Mouse (Mus musculus): ENCODE data around the gene Ywhah. TPM values are rescaled to one million over a fixed set of nuclear protein-coding genes. Genes with fewer than 3 reads are reported as not detected.

Gene Ywhah
- 943 and 1,074 TPM in 2 replicates for polyA plus RNA-seq (2015; fragmentation: Nextera tagmentation; extraction: Ambion mirVana)

DNA sequence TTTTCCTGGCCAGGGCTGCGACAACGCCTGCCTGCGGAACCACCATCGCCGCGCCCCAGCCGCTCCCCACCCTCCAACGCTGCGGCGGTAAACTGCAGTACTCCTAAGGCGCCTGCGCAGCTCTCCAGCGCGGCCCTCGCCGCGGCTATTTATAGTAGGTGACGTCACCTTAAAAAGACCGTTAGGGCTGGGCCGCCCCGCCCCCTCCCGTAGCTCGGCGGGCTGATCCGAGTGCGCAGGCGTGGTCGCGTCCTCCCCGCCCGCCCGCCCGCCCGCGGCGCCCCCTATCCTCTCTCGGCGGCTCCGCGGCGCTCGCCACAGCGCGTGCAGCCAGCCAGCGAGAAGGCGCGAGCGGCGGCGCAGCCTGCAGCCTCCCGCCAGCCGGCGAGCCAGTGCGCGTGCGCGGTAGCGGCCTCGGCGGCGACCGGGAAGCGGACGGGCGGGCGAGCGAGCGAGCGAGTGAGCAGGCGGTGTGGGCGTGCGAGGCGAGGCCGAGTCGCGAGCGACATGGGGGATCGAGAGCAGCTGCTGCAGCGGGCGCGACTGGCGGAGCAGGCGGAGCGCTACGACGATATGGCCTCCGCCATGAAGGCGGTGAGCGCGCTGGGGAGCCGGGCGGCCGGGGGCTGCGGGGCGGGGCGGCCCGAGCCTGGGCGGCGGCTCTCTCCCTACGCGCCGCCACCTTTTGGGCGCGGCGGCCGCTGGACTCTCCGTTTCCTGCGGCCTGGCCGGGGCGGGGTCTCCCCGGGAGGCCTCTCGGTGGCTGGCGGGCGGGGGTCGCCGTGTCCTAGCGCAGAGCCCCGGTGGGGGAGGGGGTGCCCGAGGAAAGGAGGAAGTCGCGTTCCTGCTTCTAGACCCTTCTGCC, at the start of gene Ywhah:
Gene Ywhah (plus strand): TSS at position 256 of the 865 bp plus-strand sequence.
- H3K4me3 ChIP-seq (ENCODE audit: low read length): peak within 1 kb of the TSS; percentile 78
- H3K9me3 ChIP-seq (ENCODE audit: control insufficient read depth, low read length): no peaks in the 10 kb centered on the region
- H3K4me1 ChIP-seq (ENCODE audit: control insufficient read depth, insufficient read depth, low read depth, low read length): peaks cover 36% of the 10 kb centered on the region
- H3K27me3 ChIP-seq (replicated peaks; ENCODE audit: control insufficient read depth, insufficient read depth, low read length): no peaks in the 10 kb centered on the region
- H3K27ac ChIP-seq (ENCODE audit: low read depth, low read length): peak within 1 kb of the TSS; percentile 100
- peak; percentile 97 for ATAC-seq
- H3K4me2 ChIP-seq (ENCODE audit: low read length): peak within 1 kb of the TSS; percentile 90
- under 1% methylated on average over 93 of the region's 121 CpGs for WGBS
- peak within 1 kb of the TSS; percentile 97 for H3K9ac ChIP-seq (ENCODE audit: low read depth, low read length)
- H3K36me3 ChIP-seq (ENCODE audit: control insufficient read depth, insufficient read depth, low read length): peaks cover 2% of the 10 kb centered on the region; the same call in 1 of the 2 replicates

DNA sequence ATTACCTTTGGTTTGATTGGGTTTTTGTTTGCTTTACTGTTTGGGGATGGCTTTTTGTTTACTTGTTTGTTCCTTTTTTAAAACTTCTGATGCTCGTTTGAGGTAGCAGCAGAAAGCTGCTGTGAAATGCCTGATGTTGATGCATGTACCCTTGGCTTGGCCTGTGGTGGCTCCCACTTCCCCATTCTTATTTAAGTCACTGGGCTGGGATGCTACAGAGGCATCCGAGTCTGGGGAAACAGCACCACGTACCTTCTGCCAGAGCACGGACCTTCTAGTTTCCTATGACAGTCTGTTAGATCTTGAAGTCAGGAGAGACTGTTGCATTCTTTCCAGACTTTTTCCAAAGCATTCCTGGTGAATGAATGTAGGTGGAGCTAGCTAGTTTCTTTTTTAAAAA, 42.1 kb upstream of the Ywhah start:
- no peaks in the 10 kb centered on the region for H3K4me1 ChIP-seq (ENCODE audit: control insufficient read depth, insufficient read depth, low read depth, low read length)
- H3K4me3 ChIP-seq (ENCODE audit: low read length): no peak overlapping the region
- WGBS: 92% methylated on average over 4 of the region's 4 CpGs
- no peaks in the 10 kb centered on the region for H3K27me3 ChIP-seq (replicated peaks; ENCODE audit: control insufficient read depth, insufficient read depth, low read length)
- H3K9me3 ChIP-seq (ENCODE audit: control insufficient read depth, low read length): no peaks in the 10 kb centered on the region
- no peak for ATAC-seq
- H3K27ac ChIP-seq (ENCODE audit: low read depth, low read length): no peak overlapping the region
- 0 out of 2 replicates have a peak, but pooled peaks cover 3% of the 10 kb centered on the region for H3K36me3 ChIP-seq (ENCODE audit: control insufficient read depth, insufficient read depth, low read length)
- H3K9ac ChIP-seq (ENCODE audit: low read depth, low read length): no peak overlapping the region
- no peak overlapping the region for H3K4me2 ChIP-seq (ENCODE audit: low read length)

DNA sequence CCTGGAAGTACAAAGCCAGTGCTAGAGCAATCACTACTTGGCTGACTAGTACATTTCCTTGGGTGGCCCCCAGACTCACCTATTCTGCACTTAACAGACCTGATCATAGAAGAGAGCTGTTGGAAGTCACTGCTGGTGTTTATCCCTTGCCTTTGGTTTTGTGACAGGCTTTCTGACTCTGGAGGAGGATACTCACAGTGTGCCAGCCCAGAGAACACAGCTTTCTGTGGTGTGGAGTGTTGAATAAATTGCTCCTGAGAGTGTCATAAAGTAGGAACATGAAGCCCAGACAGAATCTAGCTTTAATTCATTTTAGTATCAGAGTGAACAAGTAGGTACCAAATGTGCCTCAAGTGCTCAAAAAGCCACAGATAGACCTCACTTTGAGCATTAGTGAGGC, 41.4 kb upstream of the Ywhah start:
- Histone ChIP-seq H3K4me3 (ENCODE audit: low read length) (no peak overlapping the region), H3K9ac (ENCODE audit: low read depth, low read length) (no peak overlapping the region), H3K27ac (ENCODE audit: low read depth, low read length) (no peak overlapping the region), H3K4me1 (ENCODE audit: control insufficient read depth, insufficient read depth, low read depth, low read length) (no peaks in the 10 kb centered on the region), H3K4me2 (ENCODE audit: low read length) (no peak overlapping the region), H3K9me3 (ENCODE audit: control insufficient read depth, low read length) (no peaks in the 10 kb centered on the region), H3K27me3 (replicated peaks; ENCODE audit: control insufficient read depth, insufficient read depth, low read length) (no peaks in the 10 kb centered on the region), H3K36me3 (ENCODE audit: control insufficient read depth, insufficient read depth, low read length) (0 out of 2 replicates have a peak, but pooled peaks cover 3% of the 10 kb centered on the region)
- ATAC-seq: no peak

DNA sequence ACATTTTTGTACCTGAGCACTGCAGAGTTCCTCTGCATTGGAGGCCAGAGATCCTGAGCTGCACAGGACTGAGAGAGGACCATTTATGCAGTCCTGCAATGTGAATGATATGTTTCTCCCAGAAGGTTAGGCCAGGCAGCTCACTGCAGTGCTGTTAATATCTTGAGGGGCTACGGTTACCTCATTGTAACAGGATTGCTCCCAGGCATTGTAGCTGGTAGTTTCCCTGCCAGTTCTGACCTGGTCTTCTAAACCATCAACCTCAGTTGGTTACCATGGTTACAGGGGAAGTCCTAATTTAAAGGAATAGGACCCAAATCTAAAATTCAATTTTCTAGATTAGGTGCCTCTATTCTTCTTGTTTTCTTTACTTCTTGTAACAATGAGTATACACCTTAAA, 33.2 kb upstream of the Ywhah start:
- Histone ChIP-seq H3K9me3 (ENCODE audit: control insufficient read depth, low read length) (no peaks in the 10 kb centered on the region), H3K4me2 (ENCODE audit: low read length) (no peak overlapping the region), H3K27me3 (replicated peaks; ENCODE audit: control insufficient read depth, insufficient read depth, low read length) (no peaks in the 10 kb centered on the region), H3K27ac (ENCODE audit: low read depth, low read length) (no peak overlapping the region), H3K9ac (ENCODE audit: low read depth, low read length) (no peak overlapping the region), H3K4me1 (ENCODE audit: control insufficient read depth, insufficient read depth, low read depth, low read length) (no peaks in the 10 kb centered on the region), H3K4me3 (ENCODE audit: low read length) (no peak overlapping the region), H3K36me3 (ENCODE audit: control insufficient read depth, insufficient read depth, low read length) (peaks cover 17% of the 10 kb centered on the region)
- 0 out of 2 replicates have a peak, but pooled peaks have one; percentile 40 for ATAC-seq
- 42% methylated on average over 1 of the region's 1 CpGs for WGBS

DNA sequence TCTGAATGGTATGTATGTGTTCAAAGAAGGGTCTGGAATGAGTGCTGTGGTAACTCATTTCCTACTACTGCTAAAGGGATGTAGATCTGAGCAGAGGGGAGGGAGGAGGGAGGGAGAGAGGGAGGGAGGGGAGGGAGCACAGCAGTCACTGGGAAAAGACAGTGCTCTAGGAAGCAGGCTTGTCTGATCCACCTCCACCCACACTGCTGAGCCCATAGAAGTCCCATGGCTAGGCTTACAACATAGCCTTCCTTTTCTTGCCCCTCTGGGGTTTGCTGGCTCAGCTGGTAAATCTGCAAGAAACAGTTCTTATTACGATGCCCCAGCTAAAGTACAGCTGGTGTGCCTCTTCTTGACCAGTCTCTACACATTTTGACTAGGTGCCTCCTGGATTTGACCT, 30.7 kb upstream of the Ywhah start:
- WGBS: 54% methylated on average over 1 of the region's 1 CpGs
- ATAC-seq: no peak
- H3K4me3 ChIP-seq (ENCODE audit: low read length): no peak overlapping the region
- no peak overlapping the region for H3K4me2 ChIP-seq (ENCODE audit: low read length)
- no peak overlapping the region for H3K9ac ChIP-seq (ENCODE audit: low read depth, low read length)
- H3K4me1 ChIP-seq (ENCODE audit: control insufficient read depth, insufficient read depth, low read depth, low read length): no peaks in the 10 kb centered on the region
- no peaks in the 10 kb centered on the region for H3K9me3 ChIP-seq (ENCODE audit: control insufficient read depth, low read length)
- no peak overlapping the region for H3K27ac ChIP-seq (ENCODE audit: low read depth, low read length)
- H3K27me3 ChIP-seq (replicated peaks; ENCODE audit: control insufficient read depth, insufficient read depth, low read length): no peaks in the 10 kb centered on the region
- H3K36me3 ChIP-seq (ENCODE audit: control insufficient read depth, insufficient read depth, low read length): peaks cover 12% of the 10 kb centered on the region

DNA sequence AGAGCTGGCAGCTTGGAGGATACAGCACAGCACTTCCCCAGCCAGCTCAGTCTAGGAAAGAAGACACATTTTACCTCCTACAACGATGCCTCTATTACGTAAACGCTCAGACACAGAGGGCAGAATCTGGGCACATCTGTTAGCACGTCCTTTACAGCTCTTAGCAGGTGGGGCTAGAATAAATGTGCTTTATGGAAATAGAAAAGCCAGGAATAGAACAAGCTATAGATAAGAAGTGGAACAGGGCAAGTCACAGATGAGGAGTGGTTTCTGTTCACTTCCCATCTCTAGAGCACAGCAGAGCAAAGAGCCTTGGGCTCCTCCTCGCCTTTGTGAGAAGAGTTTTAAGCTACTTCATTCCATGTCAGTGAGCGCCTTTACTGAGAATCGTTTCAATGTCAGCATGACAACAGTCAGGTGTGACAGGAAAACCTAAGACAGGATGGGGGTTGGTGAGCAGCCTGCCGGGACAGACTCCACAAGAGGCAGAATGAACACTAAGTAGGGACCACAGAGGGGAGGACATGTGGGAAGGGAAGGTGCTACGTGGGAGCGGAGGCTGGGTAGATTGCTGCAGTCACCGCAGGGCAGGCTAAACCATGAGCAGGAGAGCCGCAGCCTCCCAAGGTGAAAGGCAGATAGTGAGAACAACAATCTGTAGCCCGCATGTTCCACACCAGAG, 28.5 kb upstream of the Ywhah start:
- H3K36me3 ChIP-seq (ENCODE audit: control insufficient read depth, insufficient read depth, low read length): no peaks in the 10 kb centered on the region
- no peaks in the 10 kb centered on the region for H3K9me3 ChIP-seq (ENCODE audit: control insufficient read depth, low read length)
- no peak overlapping the region for H3K4me2 ChIP-seq (ENCODE audit: low read length)
- no peak overlapping the region for H3K9ac ChIP-seq (ENCODE audit: low read depth, low read length)
- no peak overlapping the region for H3K27ac ChIP-seq (ENCODE audit: low read depth, low read length)
- 83% methylated on average over 13 of the region's 13 CpGs for WGBS
- ATAC-seq: no peak
- H3K4me3 ChIP-seq (ENCODE audit: low read length): no peak overlapping the region
- H3K27me3 ChIP-seq (replicated peaks; ENCODE audit: control insufficient read depth, insufficient read depth, low read length): no peaks in the 10 kb centered on the region
- H3K4me1 ChIP-seq (ENCODE audit: control insufficient read depth, insufficient read depth, low read depth, low read length): no peaks in the 10 kb centered on the region

DNA sequence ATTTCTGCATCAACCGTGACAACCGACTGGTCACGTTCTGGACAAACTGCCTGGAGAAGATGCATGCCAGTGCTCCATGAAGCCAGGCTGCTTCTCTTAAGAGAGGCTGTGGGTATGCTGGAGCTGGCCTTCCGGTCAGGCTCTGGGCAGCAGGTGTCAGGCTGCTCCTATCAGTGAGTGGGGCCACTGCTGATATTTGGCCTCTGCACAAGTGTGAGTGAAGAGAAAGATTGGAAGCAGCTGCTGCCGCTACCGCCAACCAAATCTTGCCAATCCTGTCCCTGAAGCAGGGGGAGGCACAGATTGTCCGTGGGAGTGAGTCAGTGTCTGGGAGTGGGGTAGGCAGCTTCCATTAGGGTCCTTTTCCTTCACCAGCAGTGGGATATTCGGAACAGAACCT, 27.5 kb upstream of the Ywhah start:
- Histone ChIP-seq H3K4me2 (ENCODE audit: low read length) (no peak overlapping the region), H3K9me3 (ENCODE audit: control insufficient read depth, low read length) (no peaks in the 10 kb centered on the region), H3K36me3 (ENCODE audit: control insufficient read depth, insufficient read depth, low read length) (no peaks in the 10 kb centered on the region), H3K9ac (ENCODE audit: low read depth, low read length) (no peak overlapping the region), H3K27ac (ENCODE audit: low read depth, low read length) (no peak overlapping the region), H3K27me3 (replicated peaks; ENCODE audit: control insufficient read depth, insufficient read depth, low read length) (no peaks in the 10 kb centered on the region), H3K4me1 (ENCODE audit: control insufficient read depth, insufficient read depth, low read depth, low read length) (no peaks in the 10 kb centered on the region), H3K4me3 (ENCODE audit: low read length) (no peak overlapping the region)
- WGBS: 75% methylated on average over 8 of the region's 8 CpGs
- ATAC-seq: peak; percentile 49; the same call in 1 of the 2 replicates

DNA sequence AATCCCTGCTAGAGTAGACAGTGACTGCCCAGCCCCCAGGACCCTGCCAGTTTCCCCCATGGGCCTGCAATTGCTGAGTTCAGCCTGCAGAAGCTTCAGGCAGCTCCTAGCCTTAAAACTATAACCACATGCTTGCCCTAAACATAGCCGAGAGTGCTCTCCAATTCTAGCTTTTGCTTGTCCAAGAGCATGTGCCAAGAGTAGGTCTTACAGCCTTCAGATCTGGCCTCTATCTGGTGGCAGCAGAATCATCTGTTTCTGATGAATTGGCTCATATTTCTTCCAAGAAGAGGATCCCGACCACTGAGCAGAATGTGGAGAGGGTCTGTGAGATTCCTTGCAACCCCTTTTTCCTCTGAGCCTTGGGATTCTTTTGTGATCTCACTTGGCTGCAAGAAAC, 24.1 kb upstream of the Ywhah start:
- H3K27ac ChIP-seq (ENCODE audit: low read depth, low read length): no peak overlapping the region
- no peak overlapping the region for H3K4me2 ChIP-seq (ENCODE audit: low read length)
- peaks cover 3% of the 10 kb centered on the region for H3K4me1 ChIP-seq (ENCODE audit: control insufficient read depth, insufficient read depth, low read depth, low read length)
- H3K9ac ChIP-seq (ENCODE audit: low read depth, low read length): no peak overlapping the region
- ATAC-seq: no peak
- no peaks in the 10 kb centered on the region for H3K36me3 ChIP-seq (ENCODE audit: control insufficient read depth, insufficient read depth, low read length)
- no peaks in the 10 kb centered on the region for H3K27me3 ChIP-seq (replicated peaks; ENCODE audit: control insufficient read depth, insufficient read depth, low read length)
- no peak overlapping the region for H3K4me3 ChIP-seq (ENCODE audit: low read length)
- 53% methylated on average over 2 of the region's 2 CpGs for WGBS
- H3K9me3 ChIP-seq (ENCODE audit: control insufficient read depth, low read length): no peaks in the 10 kb centered on the region

DNA sequence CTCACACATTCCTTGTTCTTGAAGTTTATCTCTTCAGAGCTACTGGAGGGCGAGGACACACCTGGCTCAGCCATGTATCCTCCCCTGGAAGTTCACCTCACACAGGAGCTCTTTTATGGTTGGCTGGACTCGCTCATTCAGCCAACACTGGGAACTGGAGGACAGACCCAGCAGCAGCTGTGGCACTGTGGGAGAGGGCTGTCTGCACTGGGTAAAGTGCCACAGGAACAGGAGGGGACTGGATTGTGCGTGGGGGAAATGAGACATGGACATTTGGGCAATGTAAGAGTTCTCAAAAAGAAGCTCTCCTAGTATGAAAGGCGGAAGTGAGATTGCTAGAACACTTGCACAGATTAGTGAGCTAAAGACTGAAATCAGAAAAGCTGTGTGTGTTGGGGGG, 22.9 kb upstream of the Ywhah start:
- 77% methylated on average over 4 of the region's 4 CpGs for WGBS
- no peak for ATAC-seq
- no peaks in the 10 kb centered on the region for H3K9me3 ChIP-seq (ENCODE audit: control insufficient read depth, low read length)
- no peaks in the 10 kb centered on the region for H3K36me3 ChIP-seq (ENCODE audit: control insufficient read depth, insufficient read depth, low read length)
- H3K9ac ChIP-seq (ENCODE audit: low read depth, low read length): no peak overlapping the region
- no peaks in the 10 kb centered on the region for H3K27me3 ChIP-seq (replicated peaks; ENCODE audit: control insufficient read depth, insufficient read depth, low read length)
- peaks cover 3% of the 10 kb centered on the region for H3K4me1 ChIP-seq (ENCODE audit: control insufficient read depth, insufficient read depth, low read depth, low read length)
- H3K4me3 ChIP-seq (ENCODE audit: low read length): no peak overlapping the region
- no peak overlapping the region for H3K27ac ChIP-seq (ENCODE audit: low read depth, low read length)
- no peak overlapping the region for H3K4me2 ChIP-seq (ENCODE audit: low read length)
